ENCODE assay signal across 16 mouse cellular contexts in the genomic region with DNA sequence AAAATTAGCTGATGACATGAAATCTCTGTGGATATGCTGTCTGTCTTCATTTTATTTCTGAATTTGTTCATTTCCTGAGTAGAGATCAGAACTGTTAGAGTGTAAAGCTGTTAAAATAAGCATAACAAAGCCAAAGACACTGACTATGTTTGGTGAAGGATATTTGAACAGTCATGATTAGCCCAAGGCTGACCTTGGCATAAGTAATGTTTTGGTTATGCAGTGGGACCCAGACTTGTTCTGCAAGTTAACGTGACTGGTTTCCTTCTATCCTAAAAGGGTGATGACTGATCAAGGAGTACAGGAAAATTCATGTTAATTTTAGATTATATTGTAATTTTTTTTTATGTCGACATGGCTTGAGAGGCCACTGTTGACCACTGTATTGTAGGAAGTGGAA.
"Had no signal": no experiment of that assay in that cellular context is flagged by ENCODE, and none has a peak within 500 bp of the region (broad histone marks: within the 10 kb centered on the region; RNA-seq: fewer than 3 reads in every experiment).

No protein-coding gene starts in this region.

- DNase-seq: retina, postnatal 1 day; right cerebral cortex, adult 18-20 months; right cerebral cortex, postnatal 14 days; right cerebral cortex, postnatal 25 days; right cerebral cortex, postnatal 4 days; spleen, adult 18-20 months; thymus, adult 18-20 months; thymus, adult 2 months; thymus, postnatal 14 days; thymus, postnatal 25 days; thymus, postnatal 36 days; thymus, postnatal 4 days had no signal

- H3K4me1 ChIP-seq: neural tube, embryonic 13.5 days; neural tube, embryonic 15.5 days; stomach, embryonic 15.5 days had no signal

- H3K9ac ChIP-seq: neural tube, embryonic 13.5 days; neural tube, embryonic 15.5 days; stomach, embryonic 15.5 days had no signal

- H3K27ac ChIP-seq: neural tube, embryonic 13.5 days; neural tube, embryonic 15.5 days; stomach, embryonic 15.5 days; stomach, postnatal 0 days had no signal

- H3K9me3 ChIP-seq: neural tube, embryonic 13.5 days; neural tube, embryonic 15.5 days; stomach, embryonic 15.5 days had no signal

- H3K27me3 ChIP-seq: neural tube, embryonic 13.5 days; neural tube, embryonic 15.5 days; stomach, embryonic 15.5 days had no signal

- H3K36me3 ChIP-seq: neural tube, embryonic 13.5 days; neural tube, embryonic 15.5 days; stomach, embryonic 15.5 days had no signal

- H3K4me3 ChIP-seq: neural tube, embryonic 13.5 days; neural tube, embryonic 15.5 days; stomach, embryonic 15.5 days had no signal

- H3K4me2 ChIP-seq: neural tube, embryonic 13.5 days; neural tube, embryonic 15.5 days; stomach, embryonic 15.5 days had no signal
